Mouse (Mus musculus) stomach, embryonic 16.5 days (tissue): ENCODE results near the gene Grap. TPM values are rescaled to one million over a fixed set of nuclear protein-coding genes. Genes with fewer than 3 reads are reported as not detected.
"Not testable (repeated sequence)": the region's sequence is repeated elsewhere in the genome, so short reads cannot be mapped to it uniquely, and the experiment has no call there.

Experiments
- ATAC-seq: fragments of 200-750 bp; cut with Nextera tagmentation; 2 replicates; pipeline ENCODE4 v1.8.0; 2017; ENCODE audit warnings: moderate number of reproducible peaks, moderate TSS enrichment; ENCODE audit not compliant: insufficient read depth, low FRiP score
- H3K27ac ChIP-seq: fragments of 300-500 bp; sonication (generic); 2 replicates; pipeline ENCODE4 v1.5.1; 2014; ENCODE audit warnings: low read length
- H3K27me3 ChIP-seq: fragments of 300-500 bp; sonication (generic); 2 replicates; pipeline ENCODE4 v1.6.1; 2014; ENCODE audit warnings: low read length, control low read depth, mixed read lengths; ENCODE audit not compliant: control insufficient read depth, insufficient read depth
- H3K36me3 ChIP-seq: fragments of 300-500 bp; sonication (generic); 2 replicates; pipeline ENCODE4 v1.6.1; 2014; ENCODE audit warnings: low read length; ENCODE audit not compliant: control insufficient read depth, insufficient read depth
- H3K4me1 ChIP-seq: fragments of 300-500 bp; sonication (generic); 2 replicates; pipeline ENCODE4 v1.6.1; 2014; ENCODE audit warnings: low read length, control low read depth, mixed read lengths; ENCODE audit not compliant: control insufficient read depth, insufficient read depth
- H3K4me2 ChIP-seq: fragments of 300-500 bp; sonication (generic); 2 replicates; pipeline ENCODE4 v1.6.1; 2014; ENCODE audit warnings: low read depth, low read length, mixed read lengths
- H3K4me3 ChIP-seq: fragments of 300-500 bp; sonication (generic); replicated peaks from 2 replicates; pipeline ENCODE4 v1.5.1; 2014; ENCODE audit warnings: mild to moderate bottlenecking, low read length
- H3K9ac ChIP-seq: fragments of 300-500 bp; sonication (generic); 2 replicates; pipeline ENCODE4 v1.6.1; 2014; ENCODE audit warnings: low read length
- H3K9me3 ChIP-seq: fragments of 300-500 bp; sonication (generic); replicated peaks from 2 replicates; pipeline ENCODE4 v1.6.1; 2016; ENCODE audit warnings: low read length, control low read depth; ENCODE audit not compliant: control insufficient read depth
- WGBS: fragments of 180-500 bp; shearing (Covaris S2); extraction: QIAGEN DNeasy Blood & Tissue Kit; methylation state at CpG from one replicate; pipeline ENCODE4 v1.1.7; 2014; 5-methylcytosine and 5-hydroxymethylcytosine counted together
- polyA plus RNA-seq: library from polyadenylated mRNA; unstranded; fragments of >200 nt; fragmentation: Nextera tagmentation; extraction: Ambion mirVana; gene quantifications from 2 replicates; pipeline ENCODE4 v1.2.1, GENCODE M21; 2015

Gene Grap
- polyA plus RNA-seq, 1 experiment from 2014 or later: 9.2 TPM

DNA sequence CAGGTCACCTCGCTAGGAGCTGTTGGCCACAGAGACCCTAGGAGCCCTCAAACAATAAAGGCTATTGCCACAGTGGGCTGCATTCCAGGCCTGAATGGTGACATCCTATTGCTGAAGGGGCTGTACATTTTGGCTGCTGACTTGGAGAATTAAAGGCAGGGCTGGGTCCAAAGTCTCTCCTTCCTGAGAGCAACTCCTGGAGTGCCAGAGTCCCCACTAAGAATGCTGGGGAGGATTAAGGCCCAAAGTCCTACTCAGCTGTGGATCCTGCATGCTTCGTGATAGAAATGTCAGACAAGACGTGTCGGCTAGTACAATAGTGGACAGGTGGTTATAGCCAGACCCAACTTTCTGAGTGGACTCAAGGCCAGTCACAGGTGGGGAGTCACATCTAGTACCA lies 16.8 kb upstream of the Grap start:
- not testable (repeated sequence) for H3K27ac ChIP-seq, ATAC-seq

DNA sequence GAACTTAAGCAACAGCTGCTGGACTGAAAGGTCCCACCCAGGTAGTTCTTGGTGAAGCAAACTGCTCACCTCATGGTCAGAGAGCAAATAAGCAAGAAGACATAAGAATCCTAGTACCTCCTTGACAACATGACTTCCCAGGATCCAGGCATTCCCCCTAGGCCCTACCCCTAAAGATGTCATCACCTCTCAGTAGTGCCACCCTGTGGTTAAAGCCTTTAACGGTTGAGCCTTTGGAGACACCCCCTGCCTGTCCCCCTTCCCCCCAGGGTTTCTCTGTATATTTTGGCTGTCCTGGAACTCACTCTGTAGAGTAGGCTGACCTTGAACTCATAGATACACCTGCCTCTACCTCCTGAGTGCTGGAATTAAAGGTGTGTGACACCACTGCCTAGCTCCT lies 15.7 kb upstream of the Grap start:
- ATAC-seq: no peak
- H3K27me3 ChIP-seq: no peaks in the 10 kb centered on the region
- no peaks in the 10 kb centered on the region for H3K36me3 ChIP-seq
- no peaks in the 10 kb centered on the region for H3K4me1 ChIP-seq
- 58% methylated on average over 1 of the region's 1 CpGs for WGBS
- H3K27ac ChIP-seq: no peak overlapping the region
- no peak overlapping the region for H3K4me3 ChIP-seq
- H3K9ac ChIP-seq: no peak overlapping the region
- no peak overlapping the region for H3K4me2 ChIP-seq
- no peaks in the 10 kb centered on the region for H3K9me3 ChIP-seq

More for the DNA sequence above, 16.8 kb upstream of the Grap start:
- not testable (repeated sequence) for H3K9ac ChIP-seq, H3K4me2 ChIP-seq, H3K36me3 ChIP-seq, H3K27me3 ChIP-seq, H3K4me3 ChIP-seq, H3K4me1 ChIP-seq, H3K9me3 ChIP-seq
- 88% methylated on average over 3 of the region's 4 CpGs for WGBS

DNA sequence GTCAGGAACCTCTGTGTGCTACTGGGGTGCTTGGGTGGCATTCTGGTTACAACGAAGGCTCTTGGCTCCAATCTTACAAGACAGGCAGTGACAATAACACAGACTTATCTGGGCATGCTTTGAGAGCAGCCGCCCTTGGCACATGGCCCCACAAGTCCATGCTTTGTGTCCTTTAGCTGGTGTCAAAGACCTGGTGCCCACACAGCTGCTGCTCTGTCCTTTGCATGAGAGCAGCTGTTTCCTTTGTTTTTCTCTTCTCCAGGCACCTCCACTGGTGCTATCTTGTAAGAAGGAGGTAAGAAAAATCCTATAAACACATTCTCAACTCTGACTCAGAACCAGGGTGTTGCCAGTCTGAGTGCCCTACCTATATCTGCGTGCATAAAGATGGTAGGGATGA lies 15.2 kb upstream of the Grap start:
- Histone ChIP-seq H3K4me3 (no peak overlapping the region), H3K9ac (no peak overlapping the region), H3K27me3 (no peaks in the 10 kb centered on the region), H3K4me2 (no peak overlapping the region), H3K9me3 (no peaks in the 10 kb centered on the region), H3K4me1 (no peaks in the 10 kb centered on the region), H3K27ac (no peak overlapping the region), H3K36me3 (no peaks in the 10 kb centered on the region)
- WGBS: 89% methylated on average over 3 of the region's 3 CpGs
- ATAC-seq: no peak

DNA sequence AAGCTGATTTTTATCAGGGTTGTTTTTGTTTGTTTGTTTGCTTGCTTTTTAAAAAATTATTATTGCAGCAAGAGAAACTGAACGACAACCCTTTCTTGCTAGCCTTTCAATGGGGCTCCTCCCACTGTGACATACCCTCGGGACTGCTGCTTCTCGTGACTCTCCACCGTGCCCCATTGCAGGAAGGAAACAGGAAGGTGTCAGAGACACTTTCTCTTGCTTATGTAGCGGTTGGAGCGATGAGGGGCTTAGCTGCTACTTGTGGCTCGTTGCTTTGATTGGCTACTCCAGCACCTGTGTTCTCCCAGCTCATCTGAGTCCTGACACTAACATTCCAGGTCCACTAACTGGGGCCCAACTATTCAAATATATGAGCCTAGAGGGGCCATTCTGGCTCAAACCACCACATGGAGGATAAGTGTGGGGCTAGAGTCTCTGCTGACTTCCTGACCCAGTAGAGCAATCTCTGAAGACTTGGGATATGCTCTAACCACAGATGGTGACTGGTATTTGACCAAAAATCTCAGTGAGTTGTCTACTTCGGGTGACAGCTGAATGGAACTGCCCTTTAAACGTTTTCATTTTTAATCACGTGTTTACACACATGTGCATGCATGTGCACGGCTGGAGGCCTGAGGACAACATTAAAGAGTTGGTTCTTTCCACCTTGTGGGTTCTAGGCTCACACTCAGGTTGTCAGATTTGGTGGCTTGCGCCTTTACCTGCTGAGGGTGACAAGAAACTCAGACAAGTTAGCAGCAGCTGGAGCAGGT lies 14.1 kb upstream of the Grap start:
- Histone ChIP-seq H3K9me3 (no peaks in the 10 kb centered on the region), H3K27ac (no peak overlapping the region), H3K4me2 (no peak overlapping the region), H3K36me3 (no peaks in the 10 kb centered on the region), H3K27me3 (no peaks in the 10 kb centered on the region), H3K4me3 (no peak overlapping the region), H3K4me1 (no peaks in the 10 kb centered on the region), H3K9ac (no peak overlapping the region)
- 71% methylated on average over 12 of the region's 12 CpGs for WGBS
- no peak for ATAC-seq

DNA sequence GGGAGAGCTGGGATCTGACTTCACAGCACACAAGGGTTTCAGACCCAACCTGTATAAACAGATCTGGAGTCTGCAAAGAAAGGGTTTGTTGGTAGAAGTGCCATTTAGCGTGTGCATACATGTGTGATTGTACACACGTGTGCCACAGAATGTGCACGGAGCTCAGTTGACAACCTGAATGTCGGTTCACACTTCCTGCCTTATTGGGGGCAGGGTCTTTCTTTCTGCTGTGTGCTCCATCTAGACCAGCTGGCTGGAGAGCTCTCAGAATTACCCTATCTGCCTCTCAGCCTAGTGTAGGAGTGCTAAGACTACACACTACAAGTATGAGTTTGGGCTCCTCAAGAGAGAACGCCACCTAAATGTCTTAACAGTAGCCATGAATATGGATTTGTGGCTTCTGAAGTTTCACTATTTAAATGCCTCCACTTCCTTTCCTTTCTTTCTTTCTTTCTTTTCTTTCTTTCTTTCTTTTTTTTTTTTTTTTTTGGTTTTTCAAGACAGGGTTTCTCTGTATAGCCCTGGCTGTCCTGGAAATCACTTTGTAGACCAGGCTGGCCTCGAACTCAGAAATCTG lies 13.4 kb upstream of the Grap start:
- H3K4me2 ChIP-seq: no peak overlapping the region
- H3K27ac ChIP-seq: no peak overlapping the region
- 86% methylated on average over 6 of the region's 6 CpGs for WGBS

DNA sequence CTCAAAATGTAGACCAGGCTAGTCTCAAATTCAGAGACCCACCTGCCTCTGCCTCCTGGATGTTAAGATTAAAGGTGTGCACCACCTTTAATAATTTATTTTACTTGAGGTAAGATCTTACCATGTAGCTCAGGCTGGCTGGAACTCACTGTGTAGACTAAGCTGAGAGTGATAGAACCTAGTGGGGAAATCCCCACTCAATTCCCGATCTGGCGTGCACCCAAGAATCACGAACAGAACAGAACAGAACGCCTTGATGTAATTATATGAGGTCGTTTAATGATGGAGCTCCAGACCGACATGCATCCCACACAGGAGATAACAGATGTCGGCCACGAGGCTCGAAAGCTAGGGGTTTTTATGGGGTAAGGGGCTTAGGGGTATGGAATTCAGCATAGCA lies 12.5 kb upstream of the Grap start:
- H3K36me3 ChIP-seq, H3K4me3 ChIP-seq, H3K9me3 ChIP-seq, H3K9ac ChIP-seq, H3K27me3 ChIP-seq, H3K27ac ChIP-seq, ATAC-seq, H3K4me2 ChIP-seq: not testable (repeated sequence)
- peaks cover 11% of the 10 kb centered on the region for H3K4me1 ChIP-seq
- 55% methylated on average over 9 of the region's 9 CpGs for WGBS

More for the DNA sequence above, 13.4 kb upstream of the Grap start:
- H3K9me3 ChIP-seq: no peaks in the 10 kb centered on the region
- H3K27me3 ChIP-seq: no peaks in the 10 kb centered on the region
- peaks cover 4% of the 10 kb centered on the region; the same call in 1 of the 2 replicates for H3K4me1 ChIP-seq
- no peak overlapping the region for H3K9ac ChIP-seq
- no peaks in the 10 kb centered on the region for H3K36me3 ChIP-seq
- no peak overlapping the region for H3K4me3 ChIP-seq
- ATAC-seq: no peak

DNA sequence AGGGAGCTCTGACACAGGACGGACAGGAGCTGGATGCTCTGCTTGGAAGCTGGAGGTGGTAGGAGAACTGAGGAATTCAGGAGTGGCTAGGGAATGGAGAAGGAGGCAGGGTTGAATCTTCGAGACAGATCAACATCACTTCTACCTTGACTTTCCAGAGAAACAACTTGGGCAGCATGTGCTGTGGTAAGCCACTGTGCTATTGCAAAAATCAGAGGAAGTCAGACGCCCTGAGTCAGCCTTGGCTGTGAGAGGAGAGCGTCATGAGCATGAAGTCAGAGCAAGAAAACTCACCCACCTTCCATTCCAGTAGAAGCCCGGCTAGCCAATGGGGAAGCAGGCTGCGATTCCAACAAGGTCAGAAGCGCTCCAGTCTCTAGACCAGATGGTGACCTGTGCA lies 11.0 kb upstream of the Grap start:
- H3K27me3 ChIP-seq: no peaks in the 10 kb centered on the region
- ATAC-seq: no peak
- H3K4me1 ChIP-seq: peaks cover 11% of the 10 kb centered on the region
- H3K4me3 ChIP-seq: no peak overlapping the region
- H3K9me3 ChIP-seq: no peaks in the 10 kb centered on the region
- H3K36me3 ChIP-seq: no peaks in the 10 kb centered on the region
- WGBS: 81% methylated on average over 7 of the region's 7 CpGs
- H3K27ac ChIP-seq: no peak overlapping the region
- no peak overlapping the region for H3K4me2 ChIP-seq
- H3K9ac ChIP-seq: no peak overlapping the region

DNA sequence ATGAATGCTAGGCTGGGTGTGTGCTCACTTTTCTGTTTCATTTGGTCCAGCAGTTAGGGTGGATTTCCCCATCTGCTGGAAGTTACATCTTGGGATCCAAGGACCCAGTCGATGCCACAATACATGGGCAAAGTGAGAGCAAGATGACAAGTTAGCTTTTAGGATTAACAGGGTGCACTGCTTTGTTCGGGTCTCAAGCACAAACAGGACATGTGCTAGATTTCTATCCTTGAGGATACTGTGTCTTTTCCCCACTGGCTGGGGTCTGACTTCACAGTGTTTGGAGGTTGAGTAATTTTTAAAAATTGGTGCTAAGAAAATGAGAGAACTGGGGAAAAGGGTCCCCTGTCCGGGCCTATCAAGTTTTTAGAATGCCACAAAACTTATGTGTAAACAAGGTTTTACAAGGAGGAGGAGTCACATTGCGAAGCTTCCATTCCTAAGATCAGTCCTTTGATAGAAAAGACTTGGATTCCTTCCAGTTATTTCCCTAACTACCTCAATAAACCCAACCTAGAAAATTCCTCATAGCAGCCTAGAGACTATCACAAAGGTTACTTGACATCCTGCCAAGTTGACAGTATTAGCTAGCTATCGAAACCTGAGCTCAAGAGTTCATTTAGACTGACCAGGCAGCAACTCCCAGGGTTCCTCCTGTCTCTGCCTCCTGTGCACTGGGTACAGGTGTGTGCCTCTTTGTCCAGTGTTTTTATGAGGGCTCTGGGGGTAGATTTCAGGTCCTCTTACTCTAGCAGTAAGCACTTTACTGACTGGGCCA lies 9.7 kb upstream of the Grap start:
- no peak overlapping the region for H3K27ac ChIP-seq
- H3K36me3 ChIP-seq: no peaks in the 10 kb centered on the region
- no peaks in the 10 kb centered on the region for H3K9me3 ChIP-seq
- H3K27me3 ChIP-seq: no peaks in the 10 kb centered on the region
- peaks cover 11% of the 10 kb centered on the region for H3K4me1 ChIP-seq
- H3K4me2 ChIP-seq: no peak overlapping the region
- no peak overlapping the region for H3K9ac ChIP-seq
- 64% methylated on average over 5 of the region's 5 CpGs for WGBS
- H3K4me3 ChIP-seq: no peak overlapping the region
- no peak; the same call in 1 of the 2 replicates for ATAC-seq
